Mouse (Mus musculus) hindbrain, embryonic 15.5 days (tissue): ENCODE data around the gene Mprip. TPM values are rescaled to one million over a fixed set of nuclear protein-coding genes. Genes with fewer than 3 reads are reported as not detected.
A peak's percentile ranks its signal among the peaks of the same experiment; 100 is the strongest.
"Not testable (repeated sequence)": the region's sequence is repeated elsewhere in the genome, so short reads cannot be mapped to it uniquely, and the experiment has no call there.

ENCODE experiments used
- ATAC-seq: fragments of 200-750 bp; cut with Nextera tagmentation; 2 replicates; pipeline ENCODE4 v1.8.0; 2017; ENCODE audit warnings: low read depth, moderate number of reproducible peaks, moderate TSS enrichment; ENCODE audit not compliant: low FRiP score
- H3K27ac ChIP-seq: fragments of 300-500 bp; sonication (generic); replicated peaks from 2 replicates; pipeline ENCODE4 v1.5.1; 2015; ENCODE audit warnings: mild to moderate bottlenecking, inconsistent platforms
- H3K27me3 ChIP-seq: fragments of 300-500 bp; sonication (generic); 2 replicates; pipeline ENCODE4 v1.6.1; 2015; ENCODE audit warnings: control low read depth, inconsistent platforms
- H3K36me3 ChIP-seq: fragments of 300-500 bp; sonication (generic); 2 replicates; pipeline ENCODE4 v1.6.1; 2015; ENCODE audit warnings: control low read depth, inconsistent platforms
- H3K4me1 ChIP-seq: fragments of 300-500 bp; sonication (generic); replicated peaks from 2 replicates; pipeline ENCODE4 v1.6.1; 2015; ENCODE audit warnings: control low read depth, inconsistent platforms
- H3K4me2 ChIP-seq: fragments of 300-500 bp; sonication (generic); 2 replicates; pipeline ENCODE4 v1.6.1; 2015; ENCODE audit warnings: moderate library complexity, mild to moderate bottlenecking, inconsistent platforms
- H3K4me3 ChIP-seq: fragments of 300-500 bp; sonication (generic); 2 replicates; pipeline ENCODE4 v1.5.1; 2015; ENCODE audit warnings: mild to moderate bottlenecking, inconsistent platforms
- H3K9ac ChIP-seq: fragments of 300-500 bp; sonication (generic); 2 replicates; pipeline ENCODE4 v1.6.1; 2015; ENCODE audit warnings: inconsistent platforms
- H3K9me3 ChIP-seq: fragments of 300-500 bp; sonication (generic); 2 replicates; pipeline ENCODE4 v1.6.1; 2016; ENCODE audit warnings: control low read depth, inconsistent platforms
- WGBS: fragments of 180-500 bp; shearing (Covaris S2); methylation state at CpG from one replicate; pipeline ENCODE4 v1.1.7; 2015; 5-methylcytosine and 5-hydroxymethylcytosine counted together
- polyA plus RNA-seq: library from polyadenylated mRNA; unstranded; fragments of >200 nt; fragmentation: Nextera tagmentation; extraction: Ambion mirVana; gene quantifications from 2 replicates; pipeline ENCODE4 v1.2.1, GENCODE M21; 2015

The Mprip gene
- polyA plus RNA-seq, 1 experiment from 2014 or later: 80.4 TPM

GRCm38 (mm10) chr11:59727204-59727603, 66.1 kb downstream of the Mprip start:
- Histone ChIP-seq H3K27me3 (no peaks in the 10 kb centered on the region), H3K4me1 (0 out of 2 replicates have a peak, but pooled peaks cover 7% of the 10 kb centered on the region), H3K9ac (no peak overlapping the region), H3K4me2 (no peak overlapping the region), H3K36me3 (peaks cover 11% of the 10 kb centered on the region), H3K9me3 (no peaks in the 10 kb centered on the region), H3K4me3 (no peak overlapping the region), H3K27ac (no peak overlapping the region)
- WGBS: 86% methylated on average over 3 of the region's 3 CpGs
- ATAC-seq: no peak

DNA sequence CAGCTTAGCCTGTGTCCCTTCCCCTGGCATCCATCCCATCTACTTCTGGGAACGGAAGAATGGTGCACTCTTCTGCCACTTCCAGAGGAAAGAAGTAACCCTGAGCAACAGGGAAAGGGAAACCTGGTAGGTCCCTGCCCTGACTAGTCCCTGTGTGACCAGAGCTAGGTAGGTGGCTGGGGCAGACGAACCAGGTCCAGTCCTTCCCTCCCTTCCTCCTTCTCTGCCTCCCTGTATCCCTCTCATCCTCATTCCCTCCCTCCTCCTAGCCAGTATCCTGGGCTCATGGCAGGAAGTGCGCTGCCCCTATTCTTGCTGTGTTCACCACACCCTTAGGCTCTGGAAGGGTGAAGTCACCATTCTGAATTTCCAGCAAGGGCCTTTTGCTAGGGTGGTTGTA, 70.7 kb downstream of the Mprip start:
- Histone ChIP-seq H3K36me3 (peaks cover 21% of the 10 kb centered on the region), H3K9ac (no peak overlapping the region), H3K4me3 (no peak overlapping the region), H3K9me3 (no peaks in the 10 kb centered on the region), H3K27ac (peak overlapping the region; percentile 62; the same call in 1 of the 2 replicates), H3K27me3 (no peaks in the 10 kb centered on the region), H3K4me2 (no peak overlapping the region), H3K4me1 (0 out of 2 replicates have a peak, but pooled peaks cover 7% of the 10 kb centered on the region)
- 79% methylated on average over 3 of the region's 3 CpGs for WGBS
- ATAC-seq: no peak

GRCm38 (mm10) chr11:59732407-59733066, 71.4 kb downstream of the Mprip start:
- 36% methylated on average over 1 of the region's 1 CpGs for WGBS
- peak overlapping the region; percentile 62; the same call in 1 of the 2 replicates for H3K27ac ChIP-seq

DNA sequence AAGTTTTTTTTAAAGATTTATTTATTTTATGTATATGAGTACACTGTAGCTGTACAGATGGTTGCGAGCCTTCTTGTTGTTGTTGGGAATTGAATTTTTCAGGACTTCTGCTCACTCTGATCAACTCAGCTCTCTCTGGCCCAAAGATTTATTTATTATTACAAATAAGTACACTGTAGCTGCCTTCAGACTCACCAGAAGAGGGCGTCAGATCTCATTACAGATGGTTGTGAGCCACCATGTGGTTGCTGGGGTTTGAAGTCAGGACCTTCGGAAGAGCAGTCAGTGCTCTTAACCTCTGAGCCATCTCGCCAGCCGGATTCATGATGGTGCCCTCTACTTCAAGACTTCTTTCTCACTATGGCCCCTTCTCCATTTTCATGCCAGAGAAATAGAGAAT, 72.5 kb downstream of the Mprip start:
- not testable (repeated sequence) for H3K9ac ChIP-seq, H3K27ac ChIP-seq, H3K9me3 ChIP-seq, H3K4me1 ChIP-seq, H3K4me3 ChIP-seq, ATAC-seq, H3K4me2 ChIP-seq, H3K27me3 ChIP-seq
- 77% methylated on average over 5 of the region's 5 CpGs for WGBS
- H3K36me3 ChIP-seq: peaks cover 36% of the 10 kb centered on the region

More at GRCm38 (mm10) chr11:59732407-59733066, 71.4 kb downstream of the Mprip start:
- H3K36me3 ChIP-seq: peaks cover 28% of the 10 kb centered on the region
- H3K4me3 ChIP-seq: no peak overlapping the region
- H3K27me3 ChIP-seq: no peaks in the 10 kb centered on the region
- H3K4me2 ChIP-seq: no peak overlapping the region
- no peaks in the 10 kb centered on the region for H3K9me3 ChIP-seq
- H3K9ac ChIP-seq: no peak overlapping the region
- 0 out of 2 replicates have a peak, but pooled peaks cover 7% of the 10 kb centered on the region for H3K4me1 ChIP-seq
- peak; percentile 79; the same call in 1 of the 2 replicates for ATAC-seq

- H3K4me1 ChIP-seq: 0 out of 2 replicates have a peak, but pooled peaks cover 7% of the 10 kb centered on the region
- peaks cover 38% of the 10 kb centered on the region for H3K36me3 ChIP-seq
- no peaks in the 10 kb centered on the region for H3K9me3 ChIP-seq
- H3K27ac ChIP-seq: no peak overlapping the region
- WGBS: 90% methylated on average over 1 of the region's 1 CpGs
- H3K4me2 ChIP-seq: no peak overlapping the region
- no peaks in the 10 kb centered on the region for H3K27me3 ChIP-seq
- no peak overlapping the region for H3K4me3 ChIP-seq
- H3K9ac ChIP-seq: no peak overlapping the region
- ATAC-seq: no peak
These were observed 73.2 kb downstream of the Mprip start for GRCm38 (mm10) chr11:59734335-59734734.

- WGBS: 85% methylated on average over 4 of the region's 4 CpGs
- H3K9me3 ChIP-seq, ATAC-seq, H3K4me3 ChIP-seq, H3K27me3 ChIP-seq, H3K9ac ChIP-seq, H3K27ac ChIP-seq, H3K4me1 ChIP-seq, H3K4me2 ChIP-seq: not testable (repeated sequence)
- peaks cover 41% of the 10 kb centered on the region for H3K36me3 ChIP-seq
These were observed 74.8 kb downstream of the Mprip start for GRCm38 (mm10) chr11:59735938-59736337.

DNA sequence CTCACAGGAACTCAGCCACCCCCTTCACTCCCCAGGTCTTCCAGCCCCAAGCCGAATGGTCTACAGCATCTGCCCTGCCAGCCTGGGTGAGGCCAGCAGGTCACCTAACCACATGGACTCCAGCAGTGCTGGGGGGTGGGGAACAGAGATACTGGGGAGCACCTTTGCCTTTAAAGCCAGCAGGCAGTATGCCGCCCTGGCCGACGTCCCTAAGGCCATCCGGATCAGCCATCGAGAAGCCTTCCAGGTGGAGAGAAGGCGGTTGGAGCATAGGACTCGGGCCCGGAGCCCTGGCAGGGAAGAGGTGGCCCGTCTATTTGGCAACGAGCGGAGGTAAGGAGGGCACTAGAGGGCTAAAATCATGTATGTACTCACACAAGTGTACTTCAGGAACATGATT, 76.1 kb downstream of the Mprip start:
- Histone ChIP-seq H3K27ac (no peak overlapping the region), H3K9me3 (no peaks in the 10 kb centered on the region), H3K4me3 (no peak overlapping the region), H3K4me1 (no peaks in the 10 kb centered on the region), H3K4me2 (no peak overlapping the region), H3K27me3 (no peaks in the 10 kb centered on the region), H3K36me3 (peaks cover 55% of the 10 kb centered on the region), H3K9ac (no peak overlapping the region)
- no peak for ATAC-seq
- 93% methylated on average over 12 of the region's 12 CpGs for WGBS

DNA sequence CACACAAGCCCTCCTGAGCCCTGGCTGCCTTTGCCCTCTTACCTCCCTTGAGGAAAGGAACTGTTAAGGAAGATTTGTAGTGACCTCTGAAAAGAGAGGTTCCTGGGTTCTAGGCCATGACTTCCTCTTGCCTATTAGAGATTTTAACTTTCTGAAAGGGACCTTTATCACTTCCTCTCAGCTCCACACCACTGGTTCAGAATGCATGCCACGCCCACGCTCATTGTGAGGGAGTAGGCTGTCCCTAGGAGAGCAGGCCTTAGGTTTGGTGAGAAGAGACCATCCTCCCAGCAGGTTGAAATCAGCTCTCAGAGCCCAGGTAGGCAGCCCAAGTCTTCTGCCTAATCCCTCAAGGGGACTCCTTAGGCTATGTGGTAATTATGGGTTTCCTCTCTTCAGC, 78.9 kb downstream of the Mprip start:
- H3K9ac ChIP-seq: no peak overlapping the region
- no peaks in the 10 kb centered on the region for H3K27me3 ChIP-seq
- ATAC-seq: no peak
- H3K9me3 ChIP-seq: no peaks in the 10 kb centered on the region
- 94% methylated on average over 2 of the region's 2 CpGs for WGBS
- no peak overlapping the region for H3K27ac ChIP-seq
- no peak overlapping the region for H3K4me2 ChIP-seq
- H3K36me3 ChIP-seq: peaks cover 73% of the 10 kb centered on the region
- no peak overlapping the region for H3K4me3 ChIP-seq
- no peaks in the 10 kb centered on the region for H3K4me1 ChIP-seq

- Histone ChIP-seq H3K9me3 (no peaks in the 10 kb centered on the region), H3K4me3 (no peak overlapping the region), H3K27me3 (no peaks in the 10 kb centered on the region), H3K4me1 (no peaks in the 10 kb centered on the region), H3K36me3 (peaks cover 68% of the 10 kb centered on the region), H3K9ac (no peak overlapping the region), H3K27ac (no peak overlapping the region), H3K4me2 (no peak overlapping the region)
- WGBS: 97% methylated on average over 5 of the region's 5 CpGs
- ATAC-seq: no peak
These were observed 80.8 kb downstream of the Mprip start for GRCm38 (mm10) chr11:59741915-59742314.

- 92% methylated on average over 2 of the region's 2 CpGs for WGBS
- no peaks in the 10 kb centered on the region for H3K4me1 ChIP-seq
- peaks cover 57% of the 10 kb centered on the region for H3K36me3 ChIP-seq
- H3K9ac ChIP-seq: no peak overlapping the region
- no peaks in the 10 kb centered on the region for H3K27me3 ChIP-seq
- H3K9me3 ChIP-seq: no peaks in the 10 kb centered on the region
- H3K4me2 ChIP-seq: no peak overlapping the region
- no peak for ATAC-seq
- H3K4me3 ChIP-seq: no peak overlapping the region
- no peak overlapping the region for H3K27ac ChIP-seq
These were observed 82.2 kb downstream of the Mprip start for GRCm38 (mm10) chr11:59743307-59743706.

DNA sequence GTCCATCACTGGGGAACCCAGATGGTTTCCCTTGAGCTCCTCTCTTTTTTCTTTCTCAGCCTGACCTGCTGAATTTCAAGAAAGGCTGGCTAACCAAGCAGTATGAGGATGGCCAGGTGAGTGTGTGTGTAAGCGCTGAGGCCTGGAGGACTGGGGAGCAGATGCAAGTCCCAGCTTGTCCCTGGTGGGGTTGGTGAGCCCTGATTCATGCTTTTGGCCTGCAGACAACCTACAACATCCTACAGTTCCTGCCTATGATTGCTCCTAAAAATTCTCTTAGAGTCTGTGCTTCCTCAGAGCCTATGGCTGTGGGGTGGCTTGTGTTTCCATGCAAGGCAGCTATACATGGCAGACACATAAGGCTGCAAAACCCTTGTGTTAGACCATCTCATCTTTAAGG, 82.6 kb downstream of the Mprip start:
- Histone ChIP-seq H3K27ac (no peak overlapping the region), H3K4me1 (no peaks in the 10 kb centered on the region), H3K4me2 (no peak overlapping the region), H3K27me3 (no peaks in the 10 kb centered on the region), H3K36me3 (peaks cover 53% of the 10 kb centered on the region), H3K4me3 (no peak overlapping the region), H3K9ac (no peak overlapping the region), H3K9me3 (no peaks in the 10 kb centered on the region)
- WGBS: 100% methylated on average over 1 of the region's 1 CpGs
- no peak for ATAC-seq

- Histone ChIP-seq H3K36me3 (peaks cover 47% of the 10 kb centered on the region), H3K4me3 (no peak overlapping the region)
These were observed 83.3 kb downstream of the Mprip start for GRCm38 (mm10) chr11:59744374-59744773.

DNA sequence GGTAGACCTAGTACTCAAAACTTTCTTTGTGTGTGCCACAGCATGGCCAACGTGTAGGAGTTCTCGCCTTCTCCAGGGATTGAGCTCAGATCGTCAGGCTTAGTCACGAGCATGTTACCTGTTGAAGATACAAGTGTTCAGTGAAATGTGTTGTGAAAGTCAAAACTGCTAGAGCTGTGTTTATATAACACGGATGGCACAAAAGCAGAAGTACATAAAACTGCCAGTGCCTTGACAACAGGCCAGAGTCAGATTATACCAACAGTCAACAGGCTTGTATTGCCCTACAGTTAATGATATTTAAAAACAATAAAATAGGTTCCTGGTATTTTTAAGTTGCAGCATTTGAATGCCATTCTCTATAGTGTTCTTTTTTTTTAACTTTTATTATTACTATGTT, 84.7 kb downstream of the Mprip start:
- H3K9me3 ChIP-seq: no peaks in the 10 kb centered on the region
- H3K4me3 ChIP-seq: no peak overlapping the region
- no peak for ATAC-seq
- H3K27ac ChIP-seq: no peak overlapping the region
- no peaks in the 10 kb centered on the region for H3K4me1 ChIP-seq
- H3K4me2 ChIP-seq: no peak overlapping the region
- WGBS: 93% methylated on average over 5 of the region's 5 CpGs
- H3K36me3 ChIP-seq: peaks cover 50% of the 10 kb centered on the region
- no peak overlapping the region for H3K9ac ChIP-seq
- no peaks in the 10 kb centered on the region for H3K27me3 ChIP-seq

More at GRCm38 (mm10) chr11:59744374-59744773, 83.3 kb downstream of the Mprip start:
- no peak overlapping the region for H3K9ac ChIP-seq
- no peaks in the 10 kb centered on the region for H3K27me3 ChIP-seq
- H3K27ac ChIP-seq: no peak overlapping the region
- H3K4me2 ChIP-seq: no peak overlapping the region
- no peaks in the 10 kb centered on the region for H3K4me1 ChIP-seq
- H3K9me3 ChIP-seq: no peaks in the 10 kb centered on the region
- ATAC-seq: no peak
- 94% methylated on average over 4 of the region's 4 CpGs for WGBS
